Mouse (Mus musculus) left cerebral cortex, adult 9 months (tissue): Measurements from ENCODE around the gene Gm7347.
"Not testable (repeated sequence)": the region's sequence is repeated elsewhere in the genome, so short reads cannot be mapped to it uniquely, and the experiment has no call there.

Source experiments
- DNase-seq, 2 experiments: peaks; one replicate each; pipeline ENCODE4 v3.0.0; 2022; ENCODE audit warnings: low spot score in 2 of 2

Gene Gm7347

GRCm38 (mm10) chr5:26058481-26058880 is at the start of gene Gm7347:
Gm7347 (minus strand) TSS chr5:26058581.
- DNase-seq = not testable (repeated sequence)

DNA sequence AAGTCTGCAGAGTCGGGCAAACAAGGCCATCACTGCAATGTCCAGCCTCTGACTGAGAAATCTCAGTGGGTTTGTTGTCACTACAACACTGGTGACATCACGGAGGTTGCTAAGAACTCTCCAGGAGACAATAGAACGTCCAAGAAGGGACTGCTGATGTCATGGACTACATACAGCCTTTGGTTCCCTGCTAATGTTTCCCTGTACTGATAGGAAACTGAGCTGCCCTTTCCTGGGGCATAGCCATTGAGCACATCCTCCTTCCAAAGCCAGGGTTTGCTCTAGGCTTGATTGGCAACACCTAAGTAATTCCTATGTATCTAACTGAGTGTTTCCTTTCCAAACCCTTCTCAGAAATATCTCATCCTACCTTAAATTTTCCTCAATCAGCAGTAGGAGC is 46.9 kb upstream of the Gm7347 start, which contains the start of gene 5031410I06Rik:
TSS of gene 5031410I06Rik (minus strand) at position 101 of the 400 bp plus-strand sequence.
- DNase-seq = not testable (repeated sequence)

GRCm38 (mm10) chr5:26089191-26089590 is 30.8 kb upstream of the Gm7347 start, which contains the start of gene Gm10471:
Gm10471 (minus strand) TSS chr5:26089291.
- not testable (repeated sequence) for DNase-seq

- not testable (repeated sequence) for DNase-seq
Observed at GRCm38 (mm10) chr5:26079023-26079422, 20.6 kb upstream of the Gm7347 start.

DNA sequence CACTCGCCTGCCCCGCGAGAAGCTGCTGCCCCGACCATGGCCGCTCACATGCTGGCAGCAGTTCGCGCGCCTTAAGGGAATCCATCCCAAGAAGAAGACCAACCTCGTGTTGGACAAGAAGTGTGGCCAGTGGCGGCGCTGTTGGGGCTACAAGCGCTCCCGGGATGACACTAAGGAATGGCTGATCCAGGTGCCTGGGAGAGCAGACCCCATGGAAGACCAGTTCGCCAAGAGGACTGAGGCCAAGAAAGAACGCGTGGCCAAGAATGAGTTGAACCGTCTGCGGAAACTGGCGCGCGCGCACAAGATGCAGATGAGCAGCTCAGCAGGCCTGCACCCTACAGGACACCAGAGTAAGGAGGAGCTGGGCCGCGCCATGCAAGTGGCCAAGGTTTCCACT is 12.3 kb upstream of the Gm7347 start:
- DNase-seq = no peak

GRCm38 (mm10) chr5:26039458-26039857 is 18.9 kb downstream of the Gm7347 start, which contains the start of gene Speer4a:
Speer4a (minus strand) TSS chr5:26039558.
- DNase-seq = not testable (repeated sequence)

- not testable (repeated sequence) for DNase-seq
Observed at GRCm38 (mm10) chr5:26022816-26023215, 35.6 kb downstream of the Gm7347 start, which contains the start of gene Gm5862. Gm5862 (minus strand) TSS chr5:26022916.

- DNase-seq = not testable (repeated sequence)
Observed at GRCm38 (mm10) chr5:26007697-26008096, 50.7 kb downstream of the Gm7347 start.

DNA sequence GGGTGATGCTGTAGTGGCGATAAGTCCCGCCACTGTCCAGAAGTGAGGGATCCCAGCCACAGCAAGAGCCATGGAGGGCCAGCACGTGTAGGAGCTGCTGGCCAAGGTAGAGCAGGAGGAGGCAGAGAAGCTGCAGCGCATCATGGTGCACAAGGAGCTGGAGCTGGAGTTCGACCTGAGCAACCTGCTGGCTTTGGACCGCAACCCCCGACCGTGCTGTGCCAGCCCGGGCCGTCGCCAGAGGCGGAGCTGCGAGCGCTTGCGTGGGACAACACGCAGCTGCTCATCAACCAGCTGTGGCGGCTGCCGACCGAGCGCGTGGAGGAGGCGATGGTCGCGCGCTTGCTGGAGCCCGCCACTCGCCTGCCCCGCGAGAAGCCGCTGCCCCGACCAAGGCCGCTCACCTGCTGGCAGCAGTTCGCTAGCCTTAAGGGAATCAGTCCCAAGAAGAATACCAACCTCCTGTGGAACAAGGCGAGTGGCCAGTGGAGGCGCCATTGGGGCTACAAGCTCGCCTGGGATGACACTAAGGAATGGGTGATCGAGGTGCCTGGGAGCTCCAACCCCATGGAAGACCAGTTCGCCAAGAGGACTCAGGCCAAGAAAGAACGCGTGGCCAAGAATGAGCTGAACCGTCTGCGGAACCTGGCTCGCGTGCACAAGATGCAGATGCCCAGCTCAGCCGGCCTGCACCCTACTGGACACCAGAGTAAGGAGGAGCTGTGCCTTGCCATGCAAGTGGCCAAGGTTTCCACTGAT is 51.3 kb downstream of the Gm7347 start:
- peak in 1 of 2 experiments; percentile 14 for DNase-seq

GRCm38 (mm10) chr5:26004698-26005097 is 53.7 kb downstream of the Gm7347 start, which contains the start of gene Gm1979:
Gm1979 (minus strand) TSS chr5:26004798.
- DNase-seq = not testable (repeated sequence)
